Mouse (Mus musculus) ZHBTc4 (cell line): ENCODE measurements around the gene Lamtor2.
"Not testable (repeated sequence)": the region's sequence is repeated elsewhere in the genome, so short reads cannot be mapped to it uniquely, and the experiment has no call there.

ENCODE experiments used
- DNase-seq: peaks from one replicate; pipeline ENCODE4 v3.0.0-alpha.2; 2011; ENCODE audit warnings: low read depth, low spot score

Gene Lamtor2

DNA sequence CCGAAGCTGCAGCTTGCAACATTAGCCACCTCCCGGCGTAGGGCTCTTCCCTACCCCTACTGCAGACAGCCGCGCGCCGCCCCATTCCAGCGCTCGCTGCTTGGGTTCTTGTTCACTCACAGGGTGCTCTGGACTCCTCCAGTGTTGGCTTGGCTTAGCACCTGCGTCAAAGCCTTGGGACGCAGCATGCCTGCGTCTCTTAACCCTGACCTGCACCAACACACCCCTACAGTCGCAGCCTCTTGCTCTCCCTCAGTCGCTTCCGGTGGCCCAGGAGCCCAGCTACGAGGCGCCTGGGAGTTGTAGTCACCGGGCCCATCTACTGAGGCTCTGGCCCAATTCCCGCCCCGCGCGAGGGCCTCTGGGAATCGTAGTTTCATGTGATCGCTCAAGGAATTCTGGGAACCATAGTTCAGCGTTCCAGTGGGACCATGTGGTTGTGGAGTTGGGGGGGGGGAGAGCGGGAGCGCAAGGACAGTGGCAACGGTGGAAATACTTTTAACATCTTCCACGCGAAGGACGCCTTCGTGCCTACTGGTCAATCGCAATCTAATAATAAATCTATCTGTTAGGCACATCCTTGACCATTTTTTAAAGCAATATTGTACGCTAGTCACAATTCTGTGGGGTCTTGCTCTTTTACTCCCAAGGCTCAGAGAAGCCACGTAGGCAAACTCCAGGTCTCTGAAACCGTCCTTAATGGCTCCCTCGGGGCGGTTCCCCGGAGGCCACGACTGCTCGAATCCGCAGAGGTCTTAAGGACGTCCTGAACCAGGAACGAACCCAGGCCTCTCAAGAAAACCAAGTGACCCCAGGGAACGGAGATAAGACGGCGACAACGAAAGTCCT is at the start of gene Lamtor2:
Lamtor2 (minus strand) TSS at position 399 of the 849 bp plus-strand sequence.
- peak; percentile 99 for DNase-seq

DNA sequence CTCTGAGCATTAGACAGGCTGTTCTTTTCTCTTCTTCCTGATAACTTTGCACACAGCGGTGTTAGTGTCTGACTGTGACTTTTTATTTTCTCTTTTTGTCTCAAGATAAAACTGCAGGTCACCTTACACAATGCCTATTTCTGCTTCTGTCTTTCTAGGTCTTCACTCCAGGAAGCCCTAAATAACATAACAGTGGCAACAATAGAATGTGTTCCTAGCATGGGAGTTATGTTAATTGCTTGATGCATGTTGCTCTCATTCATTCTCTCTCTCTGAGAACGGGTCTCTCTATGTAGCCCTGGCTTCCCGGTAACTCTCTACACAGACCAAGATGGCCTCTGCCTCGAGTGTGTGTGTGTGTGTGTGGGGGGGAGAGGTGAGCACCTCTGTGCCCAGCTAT is 49.6 kb upstream of the Lamtor2 start:
- peak; percentile 60 for DNase-seq

DNA sequence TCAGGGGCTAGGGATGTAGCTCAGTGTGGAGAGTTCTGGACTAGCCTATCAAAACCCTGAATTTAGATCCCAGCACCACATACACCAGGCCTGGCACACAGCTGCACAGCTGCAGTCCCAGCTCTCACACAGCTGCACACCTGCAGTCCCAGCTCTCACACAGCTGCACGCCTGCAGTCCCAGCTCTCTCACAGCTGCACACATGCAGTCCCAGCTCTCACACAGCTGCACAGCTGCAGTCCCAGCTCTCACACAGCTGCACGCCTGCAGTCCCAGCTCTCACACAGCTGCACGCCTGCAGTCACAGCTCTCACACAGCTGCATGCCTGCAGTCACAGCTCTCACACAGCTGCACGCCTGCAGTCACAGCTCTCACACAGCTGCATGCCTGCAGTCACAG is 43.7 kb upstream of the Lamtor2 start:
- not testable (repeated sequence) for DNase-seq

DNA sequence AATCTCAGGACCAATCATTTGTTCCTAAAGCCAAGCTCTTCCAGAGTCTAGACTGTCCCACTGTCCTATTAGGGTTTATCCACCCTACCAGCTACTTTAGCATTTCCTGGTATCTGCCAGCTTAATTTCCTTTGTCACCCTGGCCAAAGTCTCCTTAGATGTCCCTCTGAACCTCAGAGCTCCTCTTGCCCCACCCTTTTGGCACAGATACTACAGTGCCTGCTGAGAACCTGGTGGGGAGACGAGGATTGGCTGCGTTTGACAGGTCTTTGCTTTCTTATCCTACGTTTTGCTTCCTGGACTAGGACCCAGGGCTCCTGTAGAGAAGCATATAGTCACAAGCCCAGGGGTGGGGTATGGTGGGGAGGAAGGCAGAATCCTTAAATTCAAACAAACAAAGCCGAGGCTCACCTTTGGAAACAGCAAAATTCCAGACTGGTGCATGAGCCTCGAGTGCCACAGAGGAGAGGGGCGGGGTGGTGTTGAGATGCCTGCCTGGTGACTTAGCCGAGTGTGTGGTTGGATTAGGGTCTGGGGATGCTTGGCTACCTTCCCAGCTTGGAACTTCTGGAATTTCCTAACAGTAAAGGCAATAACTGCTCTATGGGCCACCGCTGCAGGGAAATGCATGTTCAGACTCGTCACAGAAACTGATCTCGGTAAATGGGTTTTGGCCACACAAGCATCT is 41.2 kb upstream of the Lamtor2 start:
- DNase-seq, result no peak

DNA sequence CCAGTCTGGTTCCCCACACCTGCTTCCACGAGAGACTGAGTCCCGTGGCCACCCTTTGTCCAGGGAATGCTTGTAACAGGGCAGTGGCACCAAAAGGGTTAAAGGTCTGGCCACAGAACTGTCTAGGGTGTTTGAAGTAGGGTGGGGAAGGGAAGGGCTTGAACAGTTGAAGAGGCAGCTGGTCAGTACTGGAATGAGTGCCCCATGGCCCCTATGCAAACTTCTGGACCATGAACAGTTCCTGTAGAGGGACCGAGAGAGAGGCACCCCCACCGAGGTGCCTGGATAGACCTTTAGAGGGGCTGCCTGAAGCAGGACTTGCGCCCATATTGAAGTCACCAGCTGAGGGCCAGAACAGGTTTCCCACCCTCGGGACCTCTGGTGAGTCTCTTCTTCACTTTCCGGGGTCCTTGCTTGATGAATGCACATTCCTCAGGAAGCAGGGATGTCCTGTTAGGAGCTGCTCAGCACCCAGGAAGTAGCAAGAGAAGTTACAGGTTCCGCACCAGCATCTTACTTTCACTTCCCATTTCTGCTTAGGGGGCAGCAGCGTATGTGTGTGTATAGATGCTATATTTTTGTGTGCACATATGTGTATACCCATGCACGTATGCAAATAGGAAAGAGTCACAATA is 40.2 kb upstream of the Lamtor2 start:
- no peak for DNase-seq

DNA sequence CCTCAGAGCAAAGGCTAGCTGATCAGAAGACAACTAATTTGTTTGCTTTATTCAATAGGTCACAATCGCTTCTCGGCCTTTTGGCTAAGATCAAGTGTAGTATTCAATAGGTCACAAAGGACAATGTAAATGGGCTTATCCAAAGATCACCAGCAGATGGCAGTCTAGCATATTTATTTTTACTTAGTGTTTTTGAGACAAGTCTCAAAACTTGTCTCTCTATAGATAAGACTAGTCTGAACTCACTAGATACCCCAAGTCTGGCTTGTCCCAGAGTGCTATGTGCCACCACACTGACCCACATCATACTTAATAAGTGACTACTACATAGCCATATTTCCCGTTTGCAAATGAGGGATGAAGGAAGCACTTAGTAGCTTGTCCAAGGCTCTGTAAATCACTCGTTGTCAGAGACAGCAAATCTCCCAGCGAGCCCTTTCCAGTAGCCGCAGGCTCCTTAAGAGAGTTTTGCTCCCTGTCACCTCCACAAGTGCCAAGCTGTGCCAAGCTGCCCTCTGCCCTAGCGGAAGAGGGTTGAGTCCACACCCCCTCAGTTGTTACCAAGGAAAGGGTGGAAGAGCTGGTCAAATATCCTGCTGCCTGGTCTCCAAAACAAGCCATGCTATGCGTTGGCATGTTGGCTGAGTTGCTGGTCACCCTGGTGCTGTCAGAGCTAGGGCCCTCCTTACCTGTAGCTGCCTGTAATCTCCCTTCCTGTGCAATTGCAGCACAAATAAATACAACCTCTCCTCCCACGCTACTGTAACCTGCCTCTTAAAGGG is 39.3 kb upstream of the Lamtor2 start:
- DNase-seq, result peak; percentile 86

DNA sequence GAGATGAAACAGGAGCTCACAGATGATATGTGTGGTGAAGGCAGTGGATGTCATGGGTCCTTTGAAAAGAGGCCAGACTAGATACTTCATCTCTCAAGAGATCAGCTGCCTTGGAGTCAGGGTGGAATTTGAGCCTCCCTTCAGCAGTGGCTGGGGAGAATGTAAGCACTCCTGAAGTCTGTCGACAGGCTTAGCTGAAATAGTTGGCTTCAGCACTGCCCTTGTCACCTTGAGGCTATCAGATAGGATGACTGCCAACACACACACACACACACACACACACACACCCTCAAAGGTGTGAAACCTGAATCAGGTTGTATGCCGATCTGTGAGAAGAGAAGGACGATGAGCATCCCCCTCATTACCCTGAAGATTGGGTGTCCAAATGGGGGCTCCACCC is 38.2 kb upstream of the Lamtor2 start:
- no peak for DNase-seq

DNA sequence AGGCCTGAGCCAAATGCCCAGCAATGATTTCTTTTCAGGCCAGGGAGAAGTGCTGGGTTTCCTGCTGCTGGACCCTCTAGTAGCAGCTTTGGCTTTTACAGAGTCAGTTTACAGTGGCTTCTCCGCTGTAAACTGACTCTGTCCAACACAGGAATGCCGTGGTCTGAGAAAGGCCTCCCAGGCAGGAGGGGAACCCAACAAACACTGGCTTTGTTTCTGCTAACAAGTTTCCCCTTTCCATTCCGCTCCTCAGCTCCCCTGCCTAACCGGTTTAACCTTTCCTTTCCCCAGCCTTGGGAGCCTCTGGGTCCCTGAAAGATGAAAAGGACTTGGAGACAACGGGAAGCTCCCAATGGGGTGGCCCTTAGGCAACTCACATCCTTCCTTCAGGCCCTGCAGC is 37.4 kb upstream of the Lamtor2 start:
- DNase-seq, result no peak

DNA sequence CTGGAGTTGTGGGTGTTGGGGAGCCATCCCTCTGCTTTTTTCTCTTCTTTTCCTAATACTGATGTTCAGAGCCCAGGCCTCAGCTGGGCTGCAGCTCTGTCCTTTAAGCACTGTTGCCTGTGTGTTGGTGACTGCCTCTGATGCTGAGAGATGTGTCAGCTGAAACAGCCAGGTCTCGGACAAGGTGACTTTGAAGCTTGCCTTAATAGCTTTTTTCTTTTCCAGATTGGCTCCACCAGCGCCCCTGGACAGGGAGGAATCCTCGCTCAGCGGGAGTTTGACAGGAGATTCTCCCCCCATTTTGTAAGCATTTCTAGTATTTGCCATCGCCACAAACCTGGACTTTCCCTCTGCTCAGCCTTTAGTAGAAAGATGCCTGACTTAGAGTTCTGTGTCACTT is 33.8 kb upstream of the Lamtor2 start:
- DNase-seq, result peak; percentile 72

DNA sequence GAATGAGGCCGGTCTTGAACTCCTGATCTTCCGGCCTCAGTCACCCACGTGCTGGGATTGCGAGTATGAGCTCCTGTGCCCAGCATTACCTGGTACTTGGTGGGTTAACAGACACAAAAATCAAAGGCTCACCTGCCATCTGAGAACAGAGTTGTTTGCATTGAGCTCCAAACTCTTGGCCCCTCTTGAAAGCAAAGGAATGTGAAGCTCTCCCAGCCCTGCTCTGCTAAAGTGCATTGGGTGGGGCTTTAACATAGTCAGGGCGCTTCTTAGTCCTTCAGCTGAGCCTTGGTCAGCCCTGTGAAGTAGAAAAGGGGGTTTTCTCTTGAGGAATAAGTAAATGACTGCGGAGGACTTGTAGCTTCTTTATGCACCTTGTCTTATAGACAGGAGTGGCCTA is 32.9 kb upstream of the Lamtor2 start:
- peak; percentile 70 for DNase-seq

DNA sequence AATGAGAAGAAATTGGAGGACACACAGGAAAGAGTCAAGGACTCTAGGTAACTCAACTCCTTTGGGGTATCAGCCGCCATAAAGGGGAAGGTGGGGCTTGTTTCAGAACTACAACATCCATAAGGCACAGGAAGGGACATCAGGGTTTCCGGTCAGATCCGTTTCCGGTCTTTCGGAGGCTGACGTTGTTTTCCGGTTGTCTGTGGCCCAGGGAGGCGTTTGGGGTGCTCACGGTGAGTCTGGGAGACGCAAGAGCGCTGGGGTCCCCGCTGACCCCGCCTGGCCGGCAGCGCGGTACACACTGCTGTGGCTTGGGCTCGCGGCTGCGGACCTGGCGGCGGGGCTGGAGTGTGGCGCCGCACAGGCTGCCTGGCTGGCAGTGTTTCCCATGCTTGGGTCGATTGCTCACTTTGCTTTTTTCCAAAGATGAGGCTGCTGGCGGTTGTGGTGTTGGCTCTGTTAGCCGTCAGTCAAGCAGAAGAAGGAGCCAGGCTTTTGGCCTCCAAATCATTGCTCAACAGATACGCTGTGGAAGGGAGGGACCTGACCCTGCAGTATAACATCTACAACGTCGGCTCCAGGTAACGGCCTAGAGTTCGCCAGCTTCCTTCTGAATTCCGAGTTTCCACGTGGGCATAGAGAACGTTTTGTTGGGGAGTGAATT is 26.7 kb upstream of the Lamtor2 start:
- DNase-seq, result peak; percentile 83

DNA sequence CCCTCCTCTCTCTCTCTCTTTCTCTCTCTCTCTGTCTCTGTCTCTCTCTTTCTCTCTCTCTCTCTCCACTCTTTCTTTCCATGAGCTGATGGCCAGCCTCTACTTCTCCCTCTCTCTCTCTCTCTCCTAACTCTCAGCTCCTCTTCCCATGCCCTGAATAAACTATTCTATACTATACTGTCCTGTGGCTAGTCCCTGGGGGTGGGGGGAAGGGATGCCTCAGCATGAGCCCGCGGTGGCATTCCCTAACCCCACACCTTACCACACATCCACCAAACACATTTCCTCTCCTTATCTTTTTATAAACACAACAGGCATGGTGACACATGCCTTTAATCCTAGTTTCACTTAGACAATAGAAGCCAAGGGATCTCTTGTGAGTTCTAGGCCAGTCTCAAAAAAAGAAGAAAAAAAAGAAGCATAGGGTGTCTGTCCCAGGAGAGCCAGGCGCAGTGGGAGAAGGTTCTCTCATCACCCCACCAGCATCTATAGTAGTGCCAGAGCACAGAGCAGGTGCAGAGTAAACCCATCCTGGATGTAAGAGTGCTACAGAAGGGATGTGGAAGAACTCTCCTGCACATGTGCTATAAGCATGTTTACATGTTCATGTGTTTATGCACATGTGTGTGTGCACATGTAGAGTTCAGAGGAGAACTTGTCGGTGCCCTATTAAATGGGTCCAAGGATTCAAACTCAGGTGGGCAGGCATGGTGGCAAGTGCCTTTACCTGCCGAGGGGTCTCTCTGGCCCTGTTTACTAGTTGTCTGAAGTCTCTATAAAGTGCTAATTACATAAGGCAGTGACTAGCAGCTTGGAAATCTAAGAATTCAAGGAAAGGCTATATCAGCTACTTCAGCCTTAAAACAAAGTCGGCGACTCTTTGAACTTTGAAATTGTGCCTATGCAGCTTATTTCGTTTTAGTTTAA is 25.9 kb upstream of the Lamtor2 start:
- DNase-seq, result no peak

DNA sequence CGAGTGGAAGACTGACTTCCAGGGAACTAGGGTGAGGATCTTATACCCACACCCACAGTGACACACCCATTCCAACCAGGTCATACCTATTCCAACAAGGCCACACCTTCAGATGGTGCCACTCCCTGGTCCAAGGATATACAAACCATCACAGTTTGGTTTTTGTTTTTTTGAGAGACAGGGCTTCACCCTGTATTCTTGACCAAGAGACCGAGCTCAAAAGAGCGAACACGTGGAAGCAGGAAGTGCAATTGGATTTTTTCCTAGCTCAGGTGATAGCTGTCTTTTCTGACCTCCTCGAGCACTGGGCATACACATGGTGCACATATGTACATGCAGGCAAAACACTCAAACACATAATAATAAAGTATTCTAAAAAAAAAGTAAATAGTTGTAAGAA is 25.0 kb upstream of the Lamtor2 start:
- not testable (repeated sequence) for DNase-seq

DNA sequence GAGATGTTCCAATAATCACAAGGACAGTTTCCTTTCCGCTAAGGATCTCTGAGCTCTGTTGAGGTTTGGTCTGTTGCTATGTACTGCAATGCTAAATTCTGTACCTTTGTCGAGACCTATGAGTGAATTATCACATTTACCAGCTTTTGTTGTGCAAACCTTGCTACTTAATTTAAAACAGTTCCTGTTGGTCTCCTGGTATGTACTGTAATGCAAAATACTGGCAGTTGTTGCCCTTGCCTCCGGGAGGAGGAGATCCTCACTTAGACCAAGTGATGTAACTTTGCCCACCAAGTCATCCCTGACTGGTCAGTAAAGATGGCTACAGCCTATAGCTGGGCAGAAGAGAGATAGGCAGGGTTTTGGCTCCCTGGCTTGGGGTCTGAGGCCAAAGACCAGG is 22.7 kb upstream of the Lamtor2 start, which contains the start of gene Ssr2:
Ssr2 (plus strand) TSS at position 337 of the 400 bp plus-strand sequence.
- DNase-seq, result peak; percentile 94

DNA sequence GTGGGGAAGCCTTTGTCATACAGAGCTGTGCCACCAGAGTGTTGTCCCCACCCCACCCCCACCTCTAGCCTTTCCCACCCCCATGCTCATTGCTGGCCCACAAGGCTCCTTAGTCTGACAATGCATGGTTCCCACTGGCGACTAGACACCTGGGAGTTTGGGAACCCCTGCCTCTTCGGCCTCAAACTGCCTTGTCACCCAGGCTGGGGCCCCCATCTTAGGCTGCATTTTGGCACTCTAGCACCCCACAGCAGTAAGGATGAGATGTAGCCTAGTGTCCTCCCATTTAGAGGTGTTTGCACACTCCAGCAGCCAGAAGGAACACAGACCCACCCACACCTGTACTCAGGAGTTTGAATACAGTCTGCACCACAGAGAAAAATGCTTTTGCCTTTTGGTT is 20.9 kb upstream of the Lamtor2 start:
- peak; percentile 71 for DNase-seq

DNA sequence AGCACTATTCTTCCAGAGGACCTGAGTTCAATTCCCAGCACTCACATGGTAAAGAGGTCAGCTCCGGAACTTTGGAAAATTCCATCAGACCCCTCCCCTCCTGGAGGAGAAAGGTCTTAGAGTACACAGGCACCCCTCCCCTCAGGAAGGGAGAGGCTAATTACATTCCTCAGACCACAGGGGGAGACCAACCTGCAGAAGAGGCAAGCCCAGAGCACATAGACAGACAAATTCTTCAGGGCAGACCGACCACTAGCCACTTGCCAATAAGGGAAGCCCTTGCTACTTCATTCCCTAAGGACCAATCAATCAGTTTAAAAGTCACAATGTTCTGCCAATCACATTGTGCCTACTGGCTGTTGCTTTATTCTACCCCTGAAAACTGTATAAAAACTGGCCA is 20.0 kb upstream of the Lamtor2 start:
- peak; percentile 98 for DNase-seq

DNA sequence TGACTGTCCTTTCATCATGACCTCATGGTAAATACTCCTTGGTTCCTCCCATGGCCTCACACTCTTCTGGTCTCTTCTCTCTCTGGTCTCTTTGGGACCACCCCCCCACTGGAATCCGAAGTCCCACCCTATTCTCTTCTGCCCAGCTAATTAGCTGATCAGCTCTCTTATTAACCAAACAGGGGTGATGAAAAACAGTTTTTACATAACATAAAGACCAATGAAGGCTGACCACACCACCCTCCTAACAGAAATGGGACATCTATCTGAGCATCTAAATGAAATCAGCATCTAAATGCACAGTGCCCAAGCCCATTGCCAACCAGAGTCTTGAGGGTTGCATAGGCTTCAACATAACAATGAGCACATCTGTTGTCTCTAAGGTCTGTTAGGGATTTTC is 19.0 kb upstream of the Lamtor2 start:
- peak; percentile 97 for DNase-seq

DNA sequence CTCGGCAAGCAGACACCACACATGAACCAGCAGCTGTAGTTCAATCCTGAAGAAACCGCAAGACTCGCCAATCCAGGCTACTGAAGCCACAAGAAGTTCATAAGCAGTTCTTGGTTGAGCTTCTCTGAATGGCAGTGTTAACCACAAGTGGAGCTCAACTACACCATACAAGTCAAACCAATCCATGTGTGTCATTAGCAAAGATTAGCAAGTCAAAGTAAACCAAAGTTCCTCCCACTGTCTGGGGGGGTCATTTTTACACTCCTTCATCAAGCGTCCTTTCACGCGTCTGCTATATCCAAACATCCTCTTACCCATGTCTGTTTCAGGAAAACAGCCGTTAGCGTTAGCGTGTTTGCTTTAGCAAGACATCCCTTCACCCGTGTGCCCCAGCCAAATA is 17.5 kb upstream of the Lamtor2 start:
- no peak for DNase-seq

DNA sequence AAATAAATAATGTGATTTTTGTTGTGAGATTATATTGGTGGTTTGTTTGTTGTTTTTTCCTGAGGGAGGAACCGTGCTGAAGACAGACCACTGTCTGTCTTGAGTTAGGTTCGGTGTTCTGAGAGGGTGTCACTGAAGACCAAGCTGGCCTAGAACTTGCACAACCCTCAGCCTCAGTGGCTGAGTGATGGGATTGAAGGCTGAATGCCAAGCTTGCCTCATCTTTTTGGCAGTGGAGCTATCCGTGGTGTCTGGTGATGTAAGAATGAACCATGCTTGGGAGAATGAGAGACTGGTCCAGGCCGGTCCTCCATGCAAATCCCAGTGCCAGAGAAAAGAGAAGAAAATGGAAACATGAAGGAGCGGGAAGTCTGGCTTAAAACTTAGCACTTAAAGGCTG is 16.8 kb upstream of the Lamtor2 start:
- DNase-seq, result peak; percentile 65

DNA sequence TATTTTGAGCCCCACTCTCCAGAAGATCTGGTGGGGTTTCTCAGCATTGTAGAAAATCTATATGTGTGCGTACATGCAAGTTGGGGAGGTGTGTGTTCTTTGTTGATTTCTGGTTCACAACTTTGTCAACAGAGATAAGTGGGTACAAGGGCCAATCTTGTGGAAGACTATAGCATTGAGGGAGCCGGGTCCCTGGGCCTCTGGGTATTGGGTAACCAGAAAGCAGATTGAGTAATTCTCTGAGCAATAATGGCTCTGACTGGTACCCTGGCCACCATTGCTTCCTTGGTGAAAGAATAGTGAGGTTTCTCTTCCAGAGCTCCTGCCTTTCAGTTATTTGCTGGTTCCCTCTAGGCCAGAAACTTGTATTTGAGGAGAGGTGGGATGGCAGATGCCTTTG is 16.2 kb upstream of the Lamtor2 start:
- DNase-seq, result no peak
